Mouse (Mus musculus): ENCODE results near the gene Ugt2a3.
"Not testable (repeated sequence)": the region's sequence is repeated elsewhere in the genome, so short reads cannot be mapped to it uniquely, and the experiment has no call there.

The Ugt2a3 gene

DNA sequence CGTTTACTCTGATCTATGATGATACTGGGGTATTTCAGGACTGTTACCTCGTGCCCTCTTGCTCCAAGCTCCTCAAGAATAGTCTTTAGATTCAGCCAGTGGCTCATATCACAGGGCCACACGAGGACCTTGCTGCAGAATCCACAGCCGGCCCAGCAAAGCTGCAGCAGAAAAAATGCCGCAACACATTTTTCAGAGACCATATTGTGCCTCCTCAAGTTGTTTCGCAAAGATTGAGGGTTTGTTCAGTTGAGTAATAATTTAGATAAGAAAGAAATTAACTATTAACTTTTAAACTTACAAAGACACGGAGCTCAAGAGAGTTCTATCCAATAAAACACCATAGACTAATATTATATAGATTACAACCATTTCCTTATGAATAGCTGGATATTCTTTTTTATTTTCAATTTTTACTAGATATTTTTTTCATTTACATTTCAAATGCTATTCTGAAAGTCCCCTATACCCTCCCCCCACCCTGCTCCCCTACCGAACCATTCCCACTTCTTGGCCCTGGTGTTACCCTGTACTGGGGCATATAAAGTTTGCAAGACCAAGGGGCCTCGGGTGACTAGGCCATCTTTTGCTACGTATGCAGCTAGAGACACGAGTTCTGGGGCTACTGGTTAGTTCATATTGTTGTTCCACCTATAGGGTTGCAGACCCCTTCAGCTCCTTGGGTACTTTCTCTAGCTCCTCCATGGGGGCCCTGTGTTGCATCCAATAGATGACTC is at the start of gene Ugt2a3:
Ugt2a3 (minus strand) TSS at position 235 of the 737 bp plus-strand sequence.
- no peak for DNase-seq (ENCODE audit: low read depth, low spot score)

DNA sequence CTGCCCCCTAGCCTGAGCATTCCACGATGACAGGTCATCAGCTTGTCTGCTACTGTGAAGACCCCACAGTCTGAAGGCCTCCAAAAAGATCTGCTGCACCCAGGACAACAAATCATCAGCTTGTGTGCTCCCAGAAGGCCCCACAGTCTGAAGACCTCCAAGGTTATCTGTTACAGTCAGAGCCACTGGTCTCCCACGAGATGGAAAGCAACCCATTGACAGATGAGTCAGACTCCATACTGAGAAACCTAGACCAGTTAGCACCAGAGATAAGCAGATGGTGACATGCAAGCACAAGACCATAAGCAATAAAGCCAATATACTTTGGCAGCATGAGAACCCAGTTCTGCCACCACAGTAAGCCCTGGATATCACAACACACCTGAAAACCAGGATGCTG is 43.2 kb upstream of the Ugt2a3 start:
- DNase-seq (ENCODE audit: low read depth, low spot score) = no peak

DNA sequence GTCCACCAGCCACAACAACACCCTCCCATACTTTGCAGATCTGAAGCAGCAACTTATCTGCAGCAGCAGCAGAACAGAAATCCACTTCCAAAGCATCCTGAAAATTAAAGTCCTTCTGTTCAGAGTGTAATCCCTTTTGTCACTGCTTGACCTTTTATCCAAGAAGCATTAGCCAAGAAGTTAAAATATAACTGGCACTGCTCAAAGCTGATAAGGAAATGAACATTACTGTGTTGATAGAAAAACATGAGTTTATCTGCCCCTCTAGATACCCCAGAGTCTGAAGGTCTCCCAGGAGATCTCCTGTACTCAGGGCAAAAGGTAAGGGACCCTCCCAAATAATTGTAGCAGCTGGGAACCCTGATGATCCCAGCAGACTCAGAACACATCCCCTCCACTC is 42.8 kb upstream of the Ugt2a3 start:
- no peak for DNase-seq (ENCODE audit: low read depth, low spot score)

DNA sequence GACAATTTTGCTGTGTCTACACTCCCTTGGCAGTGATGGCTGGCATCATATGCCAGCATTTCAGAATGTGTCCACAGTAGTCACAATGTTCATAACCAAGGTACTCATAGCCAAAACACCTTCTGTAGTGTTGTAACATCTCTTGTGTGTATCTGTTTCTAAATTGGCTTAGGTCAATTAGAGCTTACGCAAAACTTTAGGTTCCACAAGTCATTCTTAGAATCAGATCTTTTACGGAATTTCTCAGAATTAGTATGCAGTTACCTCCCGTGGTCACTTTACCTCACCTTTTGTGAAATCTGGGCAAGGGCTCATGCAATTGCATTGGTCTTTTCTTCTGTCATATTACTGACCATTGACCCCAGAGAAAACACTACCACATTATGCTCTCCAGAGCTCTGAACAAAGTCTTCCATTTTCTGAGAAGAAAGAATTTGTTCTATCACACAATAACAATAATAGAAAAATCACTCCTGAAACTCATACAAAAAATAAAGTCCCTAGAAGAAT is 38.9 kb upstream of the Ugt2a3 start:
- DNase-seq (ENCODE audit: low read depth, low spot score) = no peak

DNA sequence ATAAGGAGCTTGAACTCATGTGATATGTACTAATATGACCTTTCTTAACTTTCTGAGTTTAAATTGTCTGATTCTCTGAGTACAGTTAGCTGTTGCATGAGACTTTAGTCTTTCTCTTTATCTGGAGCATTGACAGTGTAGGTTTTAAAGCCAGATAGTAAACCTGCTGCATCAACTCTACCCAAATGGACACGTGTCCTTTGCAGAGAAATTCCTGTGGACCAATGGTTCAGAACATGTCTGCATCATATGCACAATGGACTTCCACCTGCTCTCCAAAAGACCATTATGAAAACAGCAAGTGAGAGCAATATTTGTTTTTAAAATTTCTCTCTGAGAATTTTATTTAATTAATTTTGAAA is 36.5 kb upstream of the Ugt2a3 start:
- no peak for DNase-seq (ENCODE audit: low read depth, low spot score)

- not testable (repeated sequence) for DNase-seq (ENCODE audit: low read depth, low spot score)
Measured at GRCm38 (mm10) chr5:87372788-87373501, 36.0 kb upstream of the Ugt2a3 start.

- DNase-seq (ENCODE audit: low read depth, low spot score) = no peak
Measured at GRCm38 (mm10) chr5:87350350-87350749, 13.4 kb upstream of the Ugt2a3 start.

DNA sequence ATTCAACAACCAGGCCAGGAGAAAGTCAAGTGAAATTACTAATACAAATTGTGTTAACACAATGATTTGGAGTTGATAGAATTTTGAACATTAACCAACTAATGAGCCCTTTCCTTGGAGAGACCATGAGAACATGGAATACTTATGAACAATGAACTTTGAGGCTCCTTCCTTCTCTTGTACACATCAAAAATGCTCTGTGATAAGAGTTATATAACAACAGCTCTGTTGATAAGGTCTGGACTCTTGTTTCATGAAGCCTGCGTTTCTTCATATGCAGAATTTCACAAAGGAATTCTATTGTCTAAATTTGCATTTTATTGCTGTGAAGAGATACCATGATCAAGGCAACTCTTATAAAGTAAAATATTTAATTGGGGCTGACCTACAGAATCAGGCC is 12.2 kb upstream of the Ugt2a3 start:
- DNase-seq (ENCODE audit: low read depth, low spot score) = not testable (repeated sequence)

DNA sequence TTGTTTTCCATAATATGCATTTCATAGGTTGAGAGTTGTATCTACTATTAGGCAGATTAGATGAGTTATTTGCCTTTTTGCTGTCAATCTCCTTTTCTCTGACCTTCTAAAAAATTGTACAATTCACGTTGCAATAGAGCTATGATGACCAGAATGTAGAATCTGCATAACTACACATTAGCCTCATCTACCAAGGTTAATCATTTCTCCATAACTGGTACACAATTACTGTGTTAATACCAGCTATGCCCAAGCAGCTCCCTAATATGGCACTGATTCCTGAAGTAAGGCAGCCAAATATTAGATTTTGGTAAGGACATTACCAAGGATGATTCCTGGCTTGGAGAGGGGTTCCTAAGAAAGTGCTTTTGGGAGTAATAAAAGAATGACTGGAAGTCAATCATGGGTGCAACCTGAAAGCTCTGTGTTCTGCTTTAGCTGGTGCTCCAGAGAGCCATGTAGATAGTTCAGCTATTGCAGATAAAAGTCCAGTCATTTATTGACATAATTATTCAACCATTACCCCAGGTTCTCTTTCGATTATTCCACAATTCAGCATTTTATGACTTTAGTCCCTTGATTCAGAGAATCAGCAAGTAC is 10.6 kb upstream of the Ugt2a3 start:
- not testable (repeated sequence) for DNase-seq (ENCODE audit: low read depth, low spot score)

DNA sequence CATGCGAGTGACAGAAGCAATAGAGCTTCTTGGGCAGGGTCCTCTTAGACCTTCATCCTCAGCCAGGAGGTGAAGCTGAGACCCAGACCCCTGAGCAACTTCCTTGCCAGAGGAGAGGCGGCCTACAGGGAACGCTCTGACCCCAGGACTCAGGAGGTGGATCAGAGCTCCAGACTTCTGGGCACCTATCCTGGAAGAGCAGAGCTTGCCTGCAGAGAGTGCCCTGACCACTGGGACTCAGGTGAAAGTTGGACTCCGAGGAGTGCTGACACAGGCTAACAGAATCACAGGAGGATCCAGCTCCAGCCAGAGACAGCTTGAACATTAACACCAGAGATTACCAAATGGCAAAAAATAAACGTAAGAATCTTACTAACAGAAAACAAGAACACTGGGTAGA is 3.5 kb upstream of the Ugt2a3 start:
- DNase-seq (ENCODE audit: low read depth, low spot score) = no peak

DNA sequence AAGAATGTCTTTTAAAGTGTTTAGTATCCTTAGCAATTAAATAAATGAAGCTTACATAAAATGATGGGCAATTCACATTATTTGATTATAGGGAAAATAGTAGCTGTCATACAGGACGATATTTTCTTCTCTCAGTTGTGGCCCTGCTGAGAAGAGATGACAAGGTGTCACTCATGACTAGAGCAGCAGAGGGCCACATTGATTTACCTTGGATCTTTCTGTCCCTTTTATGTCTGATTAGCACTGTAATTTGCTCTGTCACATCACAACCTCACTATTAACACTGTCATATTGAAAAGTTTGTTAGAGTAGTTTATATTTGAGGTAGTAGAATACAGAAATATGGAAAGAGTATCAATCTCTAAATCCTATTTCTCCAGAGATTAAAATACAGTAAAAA is 1.8 kb downstream of the Ugt2a3 start:
- no peak for DNase-seq (ENCODE audit: low read depth, low spot score)

DNA sequence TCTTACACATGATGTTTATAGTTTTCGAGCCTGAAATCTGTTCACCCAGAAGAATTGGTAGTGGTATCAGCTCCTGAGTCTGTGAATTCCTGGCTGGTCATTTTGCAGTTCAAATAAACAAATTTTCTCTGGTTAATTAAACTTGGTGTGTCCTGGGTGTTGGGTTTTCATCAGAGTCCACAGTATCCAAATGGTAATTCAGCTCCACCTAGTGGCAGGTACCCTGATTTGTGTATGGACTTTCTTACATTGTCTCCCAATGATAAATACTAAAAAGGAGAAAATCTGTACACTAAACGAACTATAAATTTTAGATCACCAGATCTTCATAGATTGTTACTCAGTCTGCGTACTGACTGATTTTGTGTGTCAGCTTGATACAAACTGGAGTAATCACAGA is 3.4 kb downstream of the Ugt2a3 start:
- no peak for DNase-seq (ENCODE audit: low read depth, low spot score)

DNA sequence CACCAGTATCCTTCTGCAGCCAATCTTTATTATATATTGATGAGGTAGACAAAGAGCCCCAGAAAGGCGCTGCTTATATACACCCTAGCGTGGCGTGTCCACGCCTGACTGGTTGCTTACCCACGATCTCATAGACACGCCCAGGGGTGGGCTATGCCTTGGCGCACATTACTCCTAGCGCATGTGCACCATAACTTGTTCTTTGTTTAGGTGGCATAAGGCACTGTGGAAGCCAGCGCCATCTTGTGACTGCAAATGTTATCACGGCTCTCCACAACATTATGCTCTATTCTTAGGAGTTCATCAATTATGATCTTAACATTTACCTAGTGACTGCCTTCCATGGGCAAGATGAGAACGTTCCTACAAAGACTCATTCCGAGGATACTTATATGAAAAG is 25.6 kb downstream of the Ugt2a3 start:
- DNase-seq (ENCODE audit: low read depth, low spot score) = no peak

GRCm38 (mm10) chr5:87286180-87286579 is 50.8 kb downstream of the Ugt2a3 start:
- DNase-seq (ENCODE audit: low read depth, low spot score) = not testable (repeated sequence)

DNA sequence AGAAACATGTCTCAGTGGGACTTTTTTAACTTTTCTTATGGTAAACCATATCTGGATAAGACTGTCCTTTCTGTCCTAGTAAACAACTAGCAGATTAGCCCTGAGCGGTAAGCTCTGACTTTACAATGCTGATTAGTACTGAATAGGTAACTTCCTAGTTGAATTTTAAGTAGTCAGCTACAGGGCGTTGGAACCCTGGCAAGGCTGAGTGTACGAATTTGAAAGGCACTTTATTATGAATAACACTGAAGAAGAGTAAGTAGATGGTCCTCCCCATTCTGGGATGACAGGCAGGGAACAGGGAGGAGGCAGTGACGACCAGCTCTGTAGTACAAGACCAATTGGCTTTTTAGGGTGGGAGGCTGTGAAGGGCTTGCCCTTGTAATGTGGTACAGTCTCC is 61.0 kb downstream of the Ugt2a3 start:
- not testable (repeated sequence) for DNase-seq (ENCODE audit: low read depth, low spot score)

DNA sequence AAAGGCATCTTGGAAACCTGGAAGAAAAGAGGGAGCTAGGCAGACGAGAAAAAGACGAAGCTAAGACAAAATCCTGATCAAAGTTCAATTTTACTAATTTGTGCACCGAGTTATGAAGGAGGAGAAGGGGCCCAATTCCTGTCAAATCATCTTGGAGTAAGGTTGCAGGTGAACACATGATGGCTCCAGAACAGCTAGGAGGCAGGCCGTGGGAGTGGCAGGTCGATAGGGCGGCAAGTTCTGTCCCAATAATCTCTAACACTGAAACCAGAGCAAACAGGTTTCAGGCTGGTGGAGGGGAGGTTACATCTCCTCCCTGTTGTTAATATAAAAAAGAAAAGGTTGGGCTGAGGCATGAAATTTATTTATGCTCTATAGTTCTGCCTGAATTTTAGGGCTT is 61.4 kb downstream of the Ugt2a3 start:
- DNase-seq (ENCODE audit: low read depth, low spot score) = no peak

Data from retina, postnatal 7 days (tissue).